8 mouse cellular contexts compared by ENCODE assay signal in genomic region chr2:26503661-26504575, GRCm38 (mm10). TPM values are rescaled to one million over a fixed set of nuclear protein-coding genes. Genes with fewer than 3 reads are reported as not detected.
DNase-seq lines count a peak whose midpoint lies in the region; ATAC-seq and TF ChIP-seq lines count a peak whose summit lies in the region.

No protein-coding gene starts in this region.

- no peaks in the 10 kb centered on the region for H3K36me3 ChIP-seq in forebrain, embryonic 16.5 days (ENCODE audit: control insufficient read depth, insufficient read depth)
- H3K36me3 ChIP-seq in hindbrain, embryonic 11.5 days (ENCODE audit: control insufficient read depth, insufficient read depth, low read length): no peaks in the 10 kb centered on the region
- H3K36me3 ChIP-seq in limb, embryonic 10.5 days: peaks cover 4% of the 10 kb centered on the region; the same call in 1 of the 2 replicates
- no peaks in the 10 kb centered on the region for H3K36me3 ChIP-seq in small intestine, adult 2 months (ENCODE audit: control insufficient read depth, insufficient read depth, low read length)

- H3K4me3 ChIP-seq in forebrain, embryonic 16.5 days (replicated peaks; ENCODE audit: low read length): peak overlapping the region; percentile 55
- peak overlapping the region; percentile 96 for H3K4me3 ChIP-seq in hindbrain, embryonic 11.5 days (ENCODE audit: low read depth, low read length)
- peak overlapping the region; percentile 74 for H3K4me3 ChIP-seq in limb, embryonic 10.5 days
- peak overlapping the region; percentile 88 for H3K4me3 ChIP-seq in small intestine, adult 2 months (ENCODE audit: low read depth, low read length)

- peak overlapping the region; percentile 76 for H3K9ac ChIP-seq in forebrain, embryonic 16.5 days (replicated peaks; ENCODE audit: low read depth, low read length)
- H3K9ac ChIP-seq in hindbrain, embryonic 11.5 days (ENCODE audit: low read depth, low read length): peak overlapping the region; percentile 95

- no peak for TF ChIP-seq CTCF in small intestine, adult 2 months (IDR thresholded peaks at IDR 0.05; ENCODE audit: extremely low read depth, insufficient read length, insufficient replicate concordance, low read depth, low read length)

- H3K27me3 ChIP-seq in forebrain, embryonic 16.5 days (replicated peaks; ENCODE audit: control insufficient read depth, insufficient read depth, low read length): no peaks in the 10 kb centered on the region
- no peaks in the 10 kb centered on the region for H3K27me3 ChIP-seq in hindbrain, embryonic 11.5 days (ENCODE audit: control insufficient read depth, insufficient read depth, low read length)
- peaks cover 48% of the 10 kb centered on the region for H3K27me3 ChIP-seq in limb, embryonic 10.5 days (ENCODE audit: low read depth, poor library complexity, severe bottlenecking)
- no peaks in the 10 kb centered on the region for H3K27me3 ChIP-seq in small intestine, adult 2 months (ENCODE audit: control insufficient read depth, insufficient read depth, low read length)

- TF ChIP-seq POLR2A in small intestine, adult 2 months (IDR thresholded peaks at IDR 0.05; ENCODE audit: low read depth, low read length): peak; percentile 72

- peak overlapping the region; percentile 96 for H3K27ac ChIP-seq in forebrain, embryonic 16.5 days (ENCODE audit: low read length)
- peak overlapping the region; percentile 94 for H3K27ac ChIP-seq in hindbrain, embryonic 11.5 days (ENCODE audit: low read depth, low read length)
- H3K27ac ChIP-seq in limb, embryonic 10.5 days: peak overlapping the region; percentile 83
- peak overlapping the region; percentile 72 for H3K27ac ChIP-seq in small intestine, adult 2 months (ENCODE audit: insufficient read depth, low read depth, low read length)

- H3K9me3 ChIP-seq in forebrain, embryonic 16.5 days (ENCODE audit: control insufficient read depth, low read length): no peaks in the 10 kb centered on the region
- H3K9me3 ChIP-seq in hindbrain, embryonic 11.5 days (ENCODE audit: control insufficient read depth, low read length): no peaks in the 10 kb centered on the region
- H3K9me3 ChIP-seq in limb, embryonic 10.5 days (replicated peaks): no peaks in the 10 kb centered on the region

- H3K4me2 ChIP-seq in forebrain, embryonic 16.5 days (ENCODE audit: low read length): peak overlapping the region; percentile 70
- H3K4me2 ChIP-seq in hindbrain, embryonic 11.5 days (replicated peaks; ENCODE audit: low read depth, low read length): peak overlapping the region; percentile 74

- ATAC-seq in forebrain, embryonic 16.5 days: peak; percentile 49
- peak; percentile 62 for ATAC-seq in hindbrain, embryonic 11.5 days (ENCODE audit: low FRiP score)
- ATAC-seq in erythroid progenitor cell, adult 5-6 weeks (replicated peaks; ENCODE audit: low FRiP score, poor library complexity, severe bottlenecking): no peak

- 2% methylated on average over 58 of the region's 59 CpGs for WGBS in forebrain, embryonic 16.5 days
- WGBS in hindbrain, embryonic 11.5 days: 2% methylated on average over 39 of the region's 59 CpGs
- whole genome bisulfite sequencing in limb, embryonic 10.5 days: 1% methylated on average over 59 of the region's 59 CpGs
- 3% methylated on average over 59 of the region's 59 CpGs for WGBS in small intestine, adult 2 months

- peak; percentile 93 for DNase-seq in CD4-positive, CD25-positive, alpha-beta regulatory T cell, adult 2 months (ENCODE audit: low read depth, low spot score)
- DNase-seq in adrenal gland, postnatal 10 days: peak; percentile 90
- DNase-seq in hindbrain, embryonic 11.5 days (ENCODE audit: low spot score): peak; percentile 91
- peak; percentile 89 for DNase-seq in limb, embryonic 10.5 days (ENCODE audit: low spot score)
- DNase-seq in mesoderm, embryonic 11.5 days (ENCODE audit: low read depth, low spot score): peak; percentile 93

- H3K4me1 ChIP-seq in forebrain, embryonic 16.5 days (replicated peaks; ENCODE audit: control insufficient read depth, insufficient read depth, low read length): peaks cover 72% of the 10 kb centered on the region
- H3K4me1 ChIP-seq in hindbrain, embryonic 11.5 days (replicated peaks; ENCODE audit: control insufficient read depth, insufficient read depth, low read length): peaks cover 24% of the 10 kb centered on the region
- H3K4me1 ChIP-seq in limb, embryonic 10.5 days: peaks cover 88% of the 10 kb centered on the region
- peaks cover 21% of the 10 kb centered on the region for H3K4me1 ChIP-seq in small intestine, adult 2 months (ENCODE audit: control insufficient read depth, insufficient read depth, insufficient read length, low read length)

RNA-seq across cellular contexts. Expression of gene Notch1, which starts 12.5 kb away (rescaled TPM):
- 10 to 100 TPM; 27.1 to 36.4 TPM for total RNA-seq in adrenal gland, postnatal 10 days (2021)
- 20.2 and 23.6 TPM in 2 replicates for polyA plus RNA-seq in forebrain, embryonic 16.5 days (2015; fragmentation: Nextera tagmentation; extraction: Ambion mirVana)
- 48.9 and 66.8 TPM in 2 replicates for polyA plus RNA-seq in hindbrain, embryonic 11.5 days (2014; fragmentation: Nextera tagmentation; extraction: Ambion mirVana)
- polyA plus RNA-seq in limb, embryonic 10.5 days (2016; fragmentation: Nextera tagmentation; extraction: Ambion mirVana): 8.5 and 11.8 TPM in 2 replicates
- polyA plus RNA-seq in small intestine, adult 2 months (2012; rRNA removed): 19.6 and 21.6 TPM in 2 replicates
- 5.4 and 9.0 TPM in 2 replicates for total RNA-seq in erythroid progenitor cell, adult 5-6 weeks (2015; ENCODE audit: low replicate concordance)
- 1.5 and 6.0 TPM in 2 replicates for total RNA-seq in erythroid progenitor cell, adult 5-6 weeks (2017; ENCODE audit: low replicate concordance)

RNA-seq across cellular contexts. Expression of gene Sec16a, which starts 58.9 kb away (rescaled TPM):
- 10 to 100 TPM; 47.6 to 48.4 TPM for total RNA-seq in adrenal gland, postnatal 10 days (2021)
- 21.5 and 23.1 TPM in 2 replicates for polyA plus RNA-seq in forebrain, embryonic 16.5 days (2015; fragmentation: Nextera tagmentation; extraction: Ambion mirVana)
- polyA plus RNA-seq in hindbrain, embryonic 11.5 days (2014; fragmentation: Nextera tagmentation; extraction: Ambion mirVana): 29.6 and 31.2 TPM in 2 replicates
- 29.4 and 37.1 TPM in 2 replicates for polyA plus RNA-seq in limb, embryonic 10.5 days (2016; fragmentation: Nextera tagmentation; extraction: Ambion mirVana)
- 72.4 and 105 TPM in 2 replicates for polyA plus RNA-seq in small intestine, adult 2 months (2012; rRNA removed)
- 13.0 TPM in 2 replicates for total RNA-seq in erythroid progenitor cell, adult 5-6 weeks (2015; ENCODE audit: low replicate concordance)
- total RNA-seq in erythroid progenitor cell, adult 5-6 weeks (2017; ENCODE audit: low replicate concordance): 7.3 and 15.7 TPM in 2 replicates
